Mouse (Mus musculus) CD4-positive naive resting alpha-beta T cell, adult 76 days (primary cell): ENCODE measurements around the gene Dkk3. TPM values are rescaled to one million over a fixed set of nuclear protein-coding genes. Genes with fewer than 3 reads are reported as not detected.

ENCODE experiments used
- total RNA-seq: library from RNA; stranded (reverse); gene quantifications from one replicate; pipeline ENCODE4 v1.2.4, GENCODE M21; 2023

Gene Dkk3
- total RNA-seq: not detected

DNA sequence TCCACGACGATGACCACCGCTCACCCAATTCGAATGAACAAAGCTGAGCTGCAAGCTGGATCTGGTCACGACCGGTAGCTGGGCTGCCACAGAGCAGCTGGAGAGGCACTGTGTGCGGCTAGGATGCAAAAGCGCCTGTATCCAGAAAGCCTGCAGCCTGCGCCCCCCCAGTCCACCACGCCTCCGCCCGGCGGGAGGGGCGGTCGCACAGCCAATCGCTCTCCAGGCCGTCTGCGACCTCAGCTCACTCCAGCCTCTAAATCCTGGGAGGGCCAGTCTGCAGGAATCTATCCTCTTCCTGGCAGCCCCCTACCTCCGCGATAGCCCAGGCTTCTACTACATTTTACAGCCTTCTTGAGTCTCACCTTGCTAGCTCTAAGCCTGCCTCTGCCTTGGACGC is at the start of gene Dkk3:
TSS of gene Dkk3 (minus strand) at position 116 of the 400 bp plus-strand sequence.

Other genes starting within 250 kb of the Dkk3 start
- gene Usp47, start 135.6 kb downstream of the Dkk3 start, total RNA-seq: 66.7 TPM
- 1.3 TPM for gene Mical2, start 66.8 kb upstream of the Dkk3 start, total RNA-seq